Mouse (Mus musculus) olfactory bulb, adult 2 months (tissue): ENCODE results near the gene Sdc3.

Experiments
- CTCF ChIP-seq: fragments of 200-500 bp; IDR thresholded peaks from 2 replicates; pipeline ENCODE4 v1.5.1; 2012; ENCODE audit warnings: low read depth, mild to moderate bottlenecking, low read length, moderate library complexity; ENCODE audit not compliant: insufficient read depth
- POLR2A ChIP-seq: fragments of 200-500 bp; IDR thresholded peaks from 2 replicates; pipeline ENCODE4 v1.6.1; 2012; ENCODE audit warnings: mild to moderate bottlenecking, low read depth, low read length, moderate library complexity; ENCODE audit not compliant: insufficient read depth

GRCm38 (mm10) chr4:130793180-130793501 lies 804 bp downstream of the Sdc3 start:
- no peak for TF ChIP-seq CTCF
- TF ChIP-seq POLR2A: no peak
